Mouse (Mus musculus): ENCODE measurements around the gene Tmem184b. TPM values are rescaled to one million over a fixed set of nuclear protein-coding genes. Genes with fewer than 3 reads are reported as not detected.

The Tmem184b gene
- total RNA-seq, 2 experiments from 2014 or later: 49.6 to 53.4 TPM

- peak; percentile 92 for DNase-seq
- intact Hi-C loops (cut with DNase I): no loop called here
Measured at GRCm38 (mm10) chr15:79347165-79347844, 56.1 kb downstream of the Tmem184b start.

DNA sequence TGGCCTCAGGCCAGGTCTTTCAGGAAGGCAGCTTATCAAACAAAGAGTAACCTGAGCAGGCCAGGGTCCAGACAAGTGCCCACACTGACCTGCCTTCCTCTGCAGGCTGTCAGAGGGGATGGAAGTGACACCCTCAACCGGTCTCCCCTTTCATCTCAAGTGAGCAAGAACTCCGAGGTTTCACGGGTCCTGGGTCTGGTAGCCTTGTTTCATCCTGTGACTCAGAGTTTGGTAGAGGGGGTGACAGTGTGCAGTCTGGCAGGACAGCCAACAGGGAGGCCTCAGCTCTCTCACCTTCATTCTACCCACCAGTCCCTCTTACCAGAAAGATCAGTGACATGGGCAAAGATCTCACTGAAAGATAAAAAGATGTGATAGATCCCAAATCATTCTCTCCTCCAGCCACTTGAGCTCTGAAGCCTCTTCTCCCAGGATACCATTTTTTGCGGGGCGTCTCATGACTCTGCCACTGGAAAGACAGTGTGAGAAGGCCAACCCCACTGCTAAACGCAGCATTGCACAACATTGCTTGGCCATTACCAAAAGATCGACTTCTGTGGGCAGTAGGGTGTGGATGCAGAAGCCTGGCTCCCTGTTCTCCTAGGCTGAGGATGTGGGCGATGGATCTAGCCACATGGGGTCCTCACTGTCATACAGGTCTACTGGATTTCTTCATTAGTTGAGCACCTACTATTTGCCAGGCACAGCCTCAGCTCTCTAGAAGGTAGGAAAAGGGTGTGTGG is 57.1 kb downstream of the Tmem184b start, which contains the start of gene Maff:
Maff (plus strand) TSS at position 571 of the 743 bp plus-strand sequence.
- DNase-seq: no peak
- intact Hi-C loops (cut with DNase I): no loop called here

- no peak for DNase-seq
- intact Hi-C loops (cut with DNase I): no loop called here
Measured at GRCm38 (mm10) chr15:79344627-79345026, 58.7 kb downstream of the Tmem184b start.

DNA sequence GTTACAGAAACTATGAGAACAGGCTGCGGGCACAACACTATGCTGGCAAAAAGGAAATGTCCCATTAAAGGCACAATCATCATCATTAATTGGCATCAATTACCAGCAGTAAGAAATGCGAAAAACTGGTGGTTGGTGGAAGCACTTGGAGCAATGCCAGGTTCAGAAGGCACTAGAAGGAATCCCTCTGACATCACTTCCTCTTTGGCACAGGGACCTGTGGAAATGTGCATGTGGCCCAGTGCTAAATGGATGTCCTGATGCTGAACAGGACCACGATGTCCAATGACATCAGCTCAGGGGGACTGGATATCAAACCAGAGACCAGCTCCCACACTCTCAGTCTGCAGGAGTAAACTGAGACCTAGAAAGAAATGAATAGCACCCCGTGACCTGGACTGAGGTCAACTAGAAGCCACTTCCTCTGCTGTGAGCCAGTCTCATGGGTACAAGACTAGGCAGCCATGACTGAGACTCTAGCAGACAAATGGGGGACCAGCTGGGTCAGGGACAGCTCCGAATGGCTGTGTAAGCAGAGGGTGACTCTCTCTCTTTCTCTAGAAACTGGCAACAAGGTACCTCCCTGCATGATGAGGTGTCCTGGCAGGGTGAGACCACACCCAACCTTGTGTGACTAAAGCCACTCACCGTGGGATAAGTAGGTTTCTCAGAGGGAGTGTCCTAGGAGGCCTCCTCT is 60.6 kb downstream of the Tmem184b start:
- DNase-seq: no peak
- intact Hi-C loops (cut with DNase I): no loop called here

- intact Hi-C loops (cut with DNase I): no loop called here
- DNase-seq: no peak
Measured at GRCm38 (mm10) chr15:79338978-79339377, 64.4 kb downstream of the Tmem184b start.

DNA sequence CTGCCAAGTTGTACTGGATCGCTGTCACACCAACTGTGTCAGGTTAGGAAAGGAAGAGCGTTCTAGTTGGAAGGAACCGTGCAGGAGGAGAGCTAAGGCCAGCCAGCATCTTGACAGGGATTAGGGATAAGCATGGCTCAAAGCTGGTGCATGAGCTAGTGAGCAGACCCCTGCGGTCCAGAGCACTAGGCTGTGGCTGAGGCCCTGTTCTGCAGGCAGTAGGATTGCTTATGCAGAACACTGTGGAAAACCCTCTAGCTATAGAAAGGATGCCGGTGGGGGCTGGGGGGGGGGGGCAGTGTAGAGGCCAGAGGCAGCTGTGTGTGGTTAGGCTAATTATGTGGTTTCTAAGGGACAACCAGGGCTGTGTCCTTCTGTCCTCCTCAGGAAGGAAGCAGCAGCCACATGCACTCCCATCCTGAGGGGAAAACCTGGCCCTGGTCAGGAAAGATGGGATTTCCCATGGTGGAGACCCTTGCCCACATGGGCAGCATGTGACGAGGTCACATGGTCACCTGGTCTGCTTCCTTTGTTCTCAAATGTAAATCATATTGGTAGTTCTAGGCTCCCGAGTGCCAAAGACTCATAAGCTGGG is 68.2 kb downstream of the Tmem184b start:
- intact Hi-C loops (cut with DNase I): no loop called here
- no peak for DNase-seq

GRCm38 (mm10) chr15:79333409-79333808 is 70.0 kb downstream of the Tmem184b start:
- intact Hi-C loops (cut with DNase I): no loop called here
- no peak for DNase-seq

- intact Hi-C loops (cut with DNase I): no loop called here
- no peak for DNase-seq
Measured at GRCm38 (mm10) chr15:79330521-79330920, 72.8 kb downstream of the Tmem184b start.

GRCm38 (mm10) chr15:79329979-79330363 is 73.4 kb downstream of the Tmem184b start:
- intact Hi-C loops (cut with DNase I): no loop called here
- no peak for DNase-seq

DNA sequence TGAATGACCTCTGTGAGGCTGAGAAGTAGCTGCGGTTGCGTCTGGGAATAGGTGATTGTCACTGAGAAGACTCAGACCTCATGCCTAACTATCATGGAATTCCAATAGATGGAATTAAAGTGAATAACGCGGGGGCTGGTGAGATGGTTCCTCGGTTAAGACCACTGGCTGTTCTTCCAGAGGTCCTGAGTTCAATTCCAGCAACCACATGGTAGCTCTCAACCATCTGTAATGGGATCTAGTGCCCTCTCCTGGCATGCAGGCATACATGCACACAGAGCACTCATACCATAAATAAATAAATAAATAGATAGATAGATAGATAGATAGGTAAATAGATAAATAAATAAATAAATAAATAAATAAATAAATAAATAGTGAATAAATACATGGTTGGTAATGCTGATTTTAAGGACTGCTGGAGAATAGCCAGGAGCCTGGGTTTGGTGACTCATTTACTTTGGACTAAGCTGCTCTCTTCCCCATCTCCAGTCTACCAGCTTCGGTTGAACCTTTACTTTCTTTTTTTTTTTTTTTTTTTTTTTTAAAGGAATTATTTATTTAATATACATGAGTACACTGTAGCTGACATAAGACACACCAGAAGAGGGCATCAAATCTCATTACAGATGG is 73.9 kb downstream of the Tmem184b start:
- no peak for DNase-seq
- intact Hi-C loops (cut with DNase I): no loop called here

- intact Hi-C loops (cut with DNase I): no loop called here
- DNase-seq: no peak
Measured at GRCm38 (mm10) chr15:79328939-79329275, 74.5 kb downstream of the Tmem184b start.

DNA sequence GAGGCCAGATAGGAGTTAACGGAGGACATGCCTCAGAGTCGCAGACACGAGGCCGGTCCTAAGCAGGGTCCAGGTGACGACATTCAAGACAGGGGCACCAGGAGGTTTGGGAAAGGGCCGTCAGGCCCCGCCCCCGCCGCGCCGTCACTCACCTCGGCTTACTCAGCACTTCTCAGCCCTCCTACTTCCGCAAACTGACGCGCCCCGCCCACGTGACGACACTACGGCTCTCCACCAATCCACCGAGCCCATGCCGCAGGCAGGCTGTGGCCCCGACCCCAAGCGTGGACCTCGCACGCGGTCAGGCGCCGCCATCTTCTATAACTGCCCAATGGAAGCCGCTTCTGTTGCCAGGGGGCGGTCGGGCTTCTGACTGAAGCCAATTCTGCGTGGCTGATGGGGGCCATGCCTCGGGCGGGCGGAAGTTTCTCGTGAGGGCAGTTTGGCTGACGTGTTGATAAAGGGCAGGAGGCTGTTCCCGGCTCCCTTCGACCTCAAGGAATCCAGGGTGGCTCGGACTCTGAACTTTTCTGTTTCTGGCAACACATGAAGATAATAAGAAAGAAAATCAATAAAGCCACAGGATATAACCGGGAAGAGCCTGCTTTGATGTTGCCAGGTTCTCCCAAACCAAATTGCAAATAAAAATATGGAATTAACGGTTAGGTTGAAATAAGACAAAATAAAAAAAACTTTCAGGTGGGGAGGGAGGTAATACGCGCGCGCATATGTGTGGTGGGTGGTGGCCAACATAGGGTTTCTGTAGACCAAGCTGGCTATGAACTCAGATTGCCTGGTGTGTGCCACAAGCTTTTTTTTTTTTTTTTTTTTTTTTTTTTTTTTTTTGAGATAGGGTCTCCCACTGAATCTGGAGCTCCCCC is 75.1 kb downstream of the Tmem184b start, which contains the start of gene Pla2g6:
Pla2g6 (minus strand) TSS at position 333 of the 881 bp plus-strand sequence.
- intact Hi-C loops (cut with DNase I): no loop called here
- peak; percentile 100 for DNase-seq

- intact Hi-C loops (cut with DNase I): no loop called here
Measured at GRCm38 (mm10) chr15:79326971-79327961, 76.1 kb downstream of the Tmem184b start.

DNA sequence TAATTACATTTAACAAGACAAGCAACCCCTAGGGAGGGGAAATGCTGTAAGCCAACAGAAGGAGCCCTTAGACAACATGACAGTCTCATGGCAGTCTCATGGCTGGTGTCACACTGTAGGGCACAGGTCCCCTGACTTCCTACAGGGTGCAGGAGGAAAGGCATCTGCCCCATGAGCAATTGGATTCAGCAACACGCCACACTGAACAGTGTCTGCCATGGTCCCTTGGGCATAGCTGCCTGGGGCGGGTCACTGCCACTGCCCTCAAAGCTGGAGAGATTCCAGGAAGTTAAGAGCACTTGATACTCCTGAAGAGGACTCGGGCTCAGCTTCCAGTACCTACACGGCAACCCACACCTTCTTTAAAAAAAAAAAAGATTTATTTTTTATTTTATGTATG is 77.1 kb downstream of the Tmem184b start:
- intact Hi-C loops (cut with DNase I): no loop called here
- no peak for DNase-seq

More at GRCm38 (mm10) chr15:79326971-79327961, 76.1 kb downstream of the Tmem184b start:
- peak; percentile 26 for DNase-seq

DNA sequence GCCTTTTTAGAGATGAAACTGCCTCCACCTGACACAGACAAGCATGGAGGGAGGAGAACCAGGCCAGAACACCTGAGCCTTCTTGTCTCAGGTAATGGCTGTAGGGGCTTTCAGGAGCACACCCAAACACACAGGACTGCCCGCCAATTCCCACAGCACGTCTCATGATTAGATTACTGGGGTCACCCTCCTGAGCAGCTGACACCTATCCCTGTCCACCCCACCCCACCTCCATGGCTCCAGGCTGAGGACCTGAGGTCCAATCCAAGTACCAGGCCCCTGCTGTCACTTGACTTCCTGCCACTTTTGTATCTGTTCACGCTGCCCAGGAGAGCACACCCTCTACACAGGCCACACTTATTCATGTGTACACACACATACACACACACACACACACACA is 77.6 kb downstream of the Tmem184b start:
- DNase-seq: no peak
- intact Hi-C loops (cut with DNase I): no loop called here

DNA sequence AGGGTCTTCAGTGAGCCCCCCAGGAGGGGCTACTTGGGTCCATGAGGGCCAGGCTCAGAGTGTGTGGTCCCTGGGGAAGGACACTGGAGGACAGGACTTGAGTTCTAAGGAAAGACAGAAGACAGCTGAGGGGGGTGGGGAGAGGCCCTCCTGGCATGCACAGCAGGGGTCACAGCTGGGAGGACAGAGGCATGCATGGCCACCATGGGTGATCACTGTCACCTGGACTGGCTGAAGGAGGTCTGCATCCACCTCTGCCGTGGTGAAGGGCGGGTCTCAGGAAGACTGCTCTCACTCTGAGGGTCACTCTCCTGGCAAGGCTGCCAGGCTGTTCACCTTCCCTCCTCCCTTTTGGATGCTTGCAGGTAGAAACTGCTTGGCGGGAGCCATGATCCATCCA is 79.0 kb downstream of the Tmem184b start:
- no peak for DNase-seq
- intact Hi-C loops (cut with DNase I): no loop called here

DNA sequence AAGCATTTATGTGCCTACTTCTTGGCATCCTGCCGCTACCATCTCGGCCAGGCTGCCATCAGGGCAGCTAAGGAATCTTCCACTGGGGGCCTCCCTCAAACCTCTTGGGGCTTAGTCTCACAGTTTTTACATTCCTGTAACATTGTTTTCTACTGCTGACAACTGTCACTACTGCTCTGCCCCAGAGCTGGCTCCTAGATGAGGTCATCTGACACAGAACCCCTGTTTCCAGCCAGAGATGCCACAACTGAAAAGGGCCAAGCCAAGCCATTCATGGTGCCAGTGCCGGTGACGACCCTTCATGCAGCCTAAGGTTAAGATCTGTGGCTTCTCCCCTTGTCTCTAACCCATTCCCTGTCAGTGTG is 79.6 kb downstream of the Tmem184b start:
- intact Hi-C loops (cut with DNase I): no loop called here
- no peak for DNase-seq

DNA sequence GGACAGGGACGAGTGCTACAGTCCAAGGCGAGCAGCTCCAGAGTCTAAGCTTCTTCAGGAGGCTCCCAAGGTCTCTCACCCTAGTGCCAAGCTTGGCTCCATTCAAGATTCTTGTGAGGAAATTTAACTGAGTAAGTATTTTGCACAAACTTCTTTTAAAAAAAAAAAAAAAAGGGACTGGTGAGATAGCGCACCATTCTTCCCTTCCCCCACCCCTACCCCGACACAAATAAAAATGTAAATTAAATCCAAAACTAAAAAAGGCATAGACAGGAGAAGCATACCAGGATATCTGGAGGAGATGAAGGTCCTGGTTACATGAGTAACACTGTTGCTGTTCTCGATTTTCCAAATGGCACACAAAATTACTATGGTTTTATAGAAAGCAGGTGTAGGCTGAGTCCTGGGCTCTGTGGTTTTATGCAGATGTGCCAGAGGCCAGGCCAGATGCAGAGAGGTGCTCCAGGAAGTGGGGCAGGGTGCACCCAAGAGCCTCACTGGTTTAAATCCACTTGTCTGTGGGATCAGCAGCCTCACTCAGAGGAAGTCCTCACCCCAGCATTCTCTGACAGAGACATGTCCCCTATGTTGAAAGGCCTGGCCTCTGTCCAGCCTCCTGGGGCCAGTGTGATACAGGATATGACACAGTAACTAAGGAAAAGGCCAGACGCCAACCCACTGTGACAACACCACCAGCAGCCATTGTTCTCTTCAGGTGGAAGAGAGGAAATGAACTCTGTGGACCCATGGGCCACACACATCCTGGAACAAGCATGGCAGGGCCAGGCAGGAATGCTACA is 80.2 kb downstream of the Tmem184b start:
- peak; percentile 45 for DNase-seq
- intact Hi-C loops (cut with DNase I): no loop called here

All from left cerebral cortex, postnatal 4 days (tissue).